Mouse (Mus musculus) midbrain, embryonic 14.5 days (tissue): ENCODE results near the gene Hist1h2ak. TPM values are rescaled to one million over a fixed set of nuclear protein-coding genes. Genes with fewer than 3 reads are reported as not detected.
"Not testable (repeated sequence)": the region's sequence is repeated elsewhere in the genome, so short reads cannot be mapped to it uniquely, and the experiment has no call there.

Experiments
- ATAC-seq: fragments of 200-750 bp; cut with Nextera tagmentation; 2 replicates; pipeline ENCODE4 v1.8.0; 2017; ENCODE audit warnings: moderate number of reproducible peaks, moderate library complexity; ENCODE audit not compliant: low FRiP score, low TSS enrichment
- DNase-seq: peaks from one replicate; pipeline ENCODE4 v3.0.0-alpha.2; 2015
- H3K27ac ChIP-seq: fragments of 300-500 bp; sonication (generic); replicated peaks from 2 replicates; pipeline ENCODE4 v1.5.1; 2014; ENCODE audit warnings: mild to moderate bottlenecking, low read depth, low read length, moderate library complexity
- H3K27me3 ChIP-seq: fragments of 300-500 bp; sonication (generic); 2 replicates; pipeline ENCODE4 v1.6.1; 2014; ENCODE audit warnings: low read length, control low read depth, mixed read lengths; ENCODE audit not compliant: control insufficient read depth, insufficient read depth
- H3K36me3 ChIP-seq: fragments of 300-500 bp; sonication (generic); 2 replicates; pipeline ENCODE4 v1.6.1; 2014; ENCODE audit warnings: low read length, control low read depth; ENCODE audit not compliant: control insufficient read depth, insufficient read depth
- H3K4me1 ChIP-seq: fragments of 300-500 bp; sonication (generic); 2 replicates; pipeline ENCODE4 v1.6.1; 2014; ENCODE audit warnings: mild to moderate bottlenecking, antibody characterized with exemption, low read length, control low read depth; ENCODE audit not compliant: control insufficient read depth, insufficient read depth
- H3K4me2 ChIP-seq: fragments of 300-500 bp; sonication (generic); 2 replicates; pipeline ENCODE4 v1.6.1; 2014; ENCODE audit warnings: mild to moderate bottlenecking, low read length, moderate library complexity
- H3K4me3 ChIP-seq: fragments of 300-500 bp; sonication (generic); replicated peaks from 2 replicates; pipeline ENCODE4 v1.5.1; 2014; ENCODE audit warnings: low read depth, low read length
- H3K9ac ChIP-seq: fragments of 300-500 bp; sonication (generic); replicated peaks from 2 replicates; pipeline ENCODE4 v1.6.1; 2014; ENCODE audit warnings: mild to moderate bottlenecking, low read length, moderate library complexity
- H3K9me3 ChIP-seq: fragments of 300-500 bp; sonication (generic); 2 replicates; pipeline ENCODE4 v1.6.1; 2016; ENCODE audit warnings: low read length, control low read depth, mixed read lengths; ENCODE audit not compliant: control insufficient read depth
- WGBS: fragments of 180-500 bp; shearing (Covaris S2); extraction: QIAGEN DNeasy Blood & Tissue Kit; methylation state at CpG from one replicate; pipeline ENCODE4 v1.1.7; 2014; 5-methylcytosine and 5-hydroxymethylcytosine counted together
- polyA plus RNA-seq: library from polyadenylated mRNA; unstranded; fragments of >200 nt; fragmentation: Nextera tagmentation; extraction: Ambion mirVana; gene quantifications from 2 replicates; pipeline ENCODE4 v1.2.1, GENCODE M21; 2014

Gene Hist1h2ak
- polyA plus RNA-seq, 1 experiment from 2014 or later = 2.4 TPM

- DNase-seq (peak; percentile 69), ATAC-seq (peak; percentile 75)
- 25% methylated on average over 11 of the region's 11 CpGs for WGBS
- H3K27me3 ChIP-seq = no peaks in the 10 kb centered on the region
- H3K9ac ChIP-seq = no peak overlapping the region
- peaks cover 12% of the 10 kb centered on the region; the same call in 1 of the 2 replicates for H3K4me1 ChIP-seq
- no peak overlapping the region for H3K4me3 ChIP-seq
- peak overlapping the region; percentile 52 for H3K27ac ChIP-seq
- H3K9me3 ChIP-seq = no peaks in the 10 kb centered on the region
- peak overlapping the region; percentile 15; the same call in 1 of the 2 replicates for H3K4me2 ChIP-seq
- no peaks in the 10 kb centered on the region for H3K36me3 ChIP-seq
Measured at GRCm38 (mm10) chr13:21727948-21728572, 25.6 kb downstream of the Hist1h2ak start.

GRCm38 (mm10) chr13:21722993-21723836, 30.4 kb downstream of the Hist1h2ak start:
- no peaks in the 10 kb centered on the region for H3K27me3 ChIP-seq
- H3K27ac ChIP-seq = no peak overlapping the region
- peak overlapping the region; percentile 64; the same call in 1 of the 2 replicates for H3K4me2 ChIP-seq
- WGBS = 22% methylated on average over 5 of the region's 5 CpGs
- H3K4me1 ChIP-seq = peaks cover 26% of the 10 kb centered on the region
- no peak for ATAC-seq
- H3K9ac ChIP-seq = no peak overlapping the region
- H3K36me3 ChIP-seq = no peaks in the 10 kb centered on the region
- no peaks in the 10 kb centered on the region for H3K9me3 ChIP-seq
- no peak for DNase-seq
- no peak overlapping the region for H3K4me3 ChIP-seq

- DNase-seq (peak; percentile 44), ATAC-seq (peak; percentile 34; the same call in 1 of the 2 replicates)
- Histone ChIP-seq H3K4me3 (peak overlapping the region; percentile 39), H3K9ac (peak overlapping the region; percentile 46; the same call in 1 of the 2 replicates), H3K36me3 (no peaks in the 10 kb centered on the region), H3K9me3 (no peaks in the 10 kb centered on the region), H3K4me1 (peaks cover 22% of the 10 kb centered on the region), H3K4me2 (peak overlapping the region; percentile 64), H3K27me3 (no peaks in the 10 kb centered on the region), H3K27ac (peak overlapping the region; percentile 86)
- WGBS = 4% methylated on average over 10 of the region's 11 CpGs
Measured at GRCm38 (mm10) chr13:21722373-21722925, 31.2 kb downstream of the Hist1h2ak start.

GRCm38 (mm10) chr13:21721757-21722372, 31.8 kb downstream of the Hist1h2ak start, which contains the start of gene Hist1h2bm:
Hist1h2bm (plus strand) TSS chr13:21722044.
- DNase-seq (peak; percentile 93), ATAC-seq (peak; percentile 94)
- not testable (repeated sequence) for H3K36me3 ChIP-seq, H3K9me3 ChIP-seq, H3K27me3 ChIP-seq
- peaks cover 20% of the 10 kb centered on the region for H3K4me1 ChIP-seq
- peak within 1 kb of the TSS; percentile 46; the same call in 1 of the 2 replicates for H3K9ac ChIP-seq
- peak within 1 kb of the TSS; percentile 39 for H3K4me3 ChIP-seq
- peak within 1 kb of the TSS; percentile 86 for H3K27ac ChIP-seq
- H3K4me2 ChIP-seq = peak within 1 kb of the TSS; percentile 64
- under 1% methylated on average over 37 of the region's 37 CpGs for WGBS

- not testable (repeated sequence) for H3K9ac ChIP-seq, H3K9me3 ChIP-seq, H3K36me3 ChIP-seq, H3K27me3 ChIP-seq, ATAC-seq
- peak overlapping the region; percentile 72; the same call in 1 of the 2 replicates for H3K27ac ChIP-seq
- peak overlapping the region; percentile 64 for H3K4me2 ChIP-seq
- peaks cover 22% of the 10 kb centered on the region for H3K4me1 ChIP-seq
- H3K4me3 ChIP-seq = peak overlapping the region; percentile 39
- WGBS = 2% methylated on average over 21 of the region's 44 CpGs
- DNase-seq = peak; percentile 17
Measured at GRCm38 (mm10) chr13:21721107-21721756, 32.4 kb downstream of the Hist1h2ak start.

- Histone ChIP-seq H3K4me3 (peak overlapping the region; percentile 42), H3K4me2 (peak overlapping the region; percentile 89), H3K36me3 (no peaks in the 10 kb centered on the region), H3K4me1 (peaks cover 28% of the 10 kb centered on the region), H3K27me3 (no peaks in the 10 kb centered on the region), H3K27ac (no peak overlapping the region), H3K9ac (peak overlapping the region; percentile 63), H3K9me3 (no peaks in the 10 kb centered on the region)
- WGBS = 56% methylated on average over 4 of the region's 4 CpGs
- DNase-seq (no peak), ATAC-seq (no peak)
Measured at GRCm38 (mm10) chr13:21718381-21719080, 35.1 kb downstream of the Hist1h2ak start.

GRCm38 (mm10) chr13:21717397-21718357, 36.0 kb downstream of the Hist1h2ak start, which contains the start of gene Hist1h3h:
Hist1h3h (plus strand) TSS chr13:21717659.
- H3K36me3 ChIP-seq, H3K27me3 ChIP-seq, H3K9me3 ChIP-seq: not testable (repeated sequence)
- ATAC-seq (peak; percentile 60), DNase-seq (peak; percentile 93)
- H3K27ac ChIP-seq = peak within 1 kb of the TSS; percentile 82
- peak within 1 kb of the TSS; percentile 63 for H3K9ac ChIP-seq
- under 1% methylated on average over 25 of the region's 56 CpGs for WGBS
- peaks cover 27% of the 10 kb centered on the region for H3K4me1 ChIP-seq
- H3K4me2 ChIP-seq = peak within 1 kb of the TSS; percentile 89
- H3K4me3 ChIP-seq = peak within 1 kb of the TSS; percentile 42
